Mouse (Mus musculus) stomach, embryonic 16.5 days (tissue): Measurements from ENCODE around the gene Dusp12. TPM values are rescaled to one million over a fixed set of nuclear protein-coding genes. Genes with fewer than 3 reads are reported as not detected.

Source experiments
- ATAC-seq: fragments of 200-750 bp; cut with Nextera tagmentation; 2 replicates; pipeline ENCODE4 v1.8.0; 2017; ENCODE audit warnings: moderate number of reproducible peaks, moderate TSS enrichment; ENCODE audit not compliant: insufficient read depth, low FRiP score
- H3K27ac ChIP-seq: fragments of 300-500 bp; sonication (generic); 2 replicates; pipeline ENCODE4 v1.5.1; 2014; ENCODE audit warnings: low read length
- H3K27me3 ChIP-seq: fragments of 300-500 bp; sonication (generic); 2 replicates; pipeline ENCODE4 v1.6.1; 2014; ENCODE audit warnings: low read length, control low read depth, mixed read lengths; ENCODE audit not compliant: control insufficient read depth, insufficient read depth
- H3K36me3 ChIP-seq: fragments of 300-500 bp; sonication (generic); 2 replicates; pipeline ENCODE4 v1.6.1; 2014; ENCODE audit warnings: low read length; ENCODE audit not compliant: control insufficient read depth, insufficient read depth
- H3K4me1 ChIP-seq: fragments of 300-500 bp; sonication (generic); 2 replicates; pipeline ENCODE4 v1.6.1; 2014; ENCODE audit warnings: low read length, control low read depth, mixed read lengths; ENCODE audit not compliant: control insufficient read depth, insufficient read depth
- H3K4me2 ChIP-seq: fragments of 300-500 bp; sonication (generic); 2 replicates; pipeline ENCODE4 v1.6.1; 2014; ENCODE audit warnings: low read depth, low read length, mixed read lengths
- H3K4me3 ChIP-seq: fragments of 300-500 bp; sonication (generic); replicated peaks from 2 replicates; pipeline ENCODE4 v1.5.1; 2014; ENCODE audit warnings: mild to moderate bottlenecking, low read length
- H3K9ac ChIP-seq: fragments of 300-500 bp; sonication (generic); 2 replicates; pipeline ENCODE4 v1.6.1; 2014; ENCODE audit warnings: low read length
- H3K9me3 ChIP-seq: fragments of 300-500 bp; sonication (generic); replicated peaks from 2 replicates; pipeline ENCODE4 v1.6.1; 2016; ENCODE audit warnings: low read length, control low read depth; ENCODE audit not compliant: control insufficient read depth
- WGBS: fragments of 180-500 bp; shearing (Covaris S2); extraction: QIAGEN DNeasy Blood & Tissue Kit; methylation state at CpG from one replicate; pipeline ENCODE4 v1.1.7; 2014; 5-methylcytosine and 5-hydroxymethylcytosine counted together
- polyA plus RNA-seq: library from polyadenylated mRNA; unstranded; fragments of >200 nt; fragmentation: Nextera tagmentation; extraction: Ambion mirVana; gene quantifications from 2 replicates; pipeline ENCODE4 v1.2.1, GENCODE M21; 2015

Gene Dusp12
- polyA plus RNA-seq, 1 experiment from 2014 or later = 38.3 TPM

DNA sequence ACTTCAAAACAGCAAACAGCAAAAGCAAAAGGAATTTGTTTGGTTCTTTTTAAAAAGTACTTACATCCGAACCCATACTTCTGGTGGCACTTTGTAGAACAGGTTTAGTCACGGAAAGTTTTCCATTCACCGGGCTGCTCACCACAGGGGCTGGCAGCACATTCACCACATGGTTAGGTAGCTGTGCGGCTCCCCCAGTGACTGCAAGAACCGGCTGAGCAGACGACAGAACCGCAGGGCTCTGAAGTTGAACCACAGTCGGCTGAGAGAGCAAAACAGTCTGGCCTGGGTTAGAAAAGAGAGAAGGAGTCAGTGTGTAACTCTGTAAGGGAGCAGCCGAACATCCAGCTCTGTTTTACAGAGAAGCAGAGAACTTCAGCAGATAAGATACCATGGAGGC is 50.6 kb downstream of the Dusp12 start:
- Histone ChIP-seq H3K9me3 (no peaks in the 10 kb centered on the region), H3K27me3 (no peaks in the 10 kb centered on the region), H3K4me1 (no peaks in the 10 kb centered on the region), H3K4me3 (no peak overlapping the region), H3K4me2 (no peak overlapping the region), H3K27ac (no peak overlapping the region), H3K9ac (no peak overlapping the region), H3K36me3 (no peaks in the 10 kb centered on the region)
- ATAC-seq = no peak
- WGBS = 83% methylated on average over 9 of the region's 9 CpGs

DNA sequence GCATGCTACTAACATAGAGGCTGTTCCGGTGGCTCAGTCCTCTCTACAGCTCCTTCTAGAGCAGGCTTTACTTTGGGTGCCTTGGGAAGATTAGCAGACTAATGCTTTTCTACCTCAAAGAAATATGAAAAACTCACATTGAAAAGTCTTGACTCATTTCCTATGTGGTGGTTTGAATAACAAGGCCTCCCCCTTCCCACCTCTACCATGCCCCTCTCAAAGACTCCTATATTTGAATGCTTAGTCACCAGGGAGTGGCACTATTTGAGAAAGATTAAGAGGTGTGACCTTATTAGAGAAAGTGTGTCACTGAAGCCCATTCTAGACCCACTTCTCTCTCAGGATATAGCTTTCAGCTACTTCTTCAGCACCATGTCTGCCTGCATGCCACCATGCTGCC is 55.6 kb downstream of the Dusp12 start:
- Histone ChIP-seq H3K4me1 (no peaks in the 10 kb centered on the region), H3K36me3 (no peaks in the 10 kb centered on the region), H3K4me3 (no peak overlapping the region), H3K27ac (no peak overlapping the region), H3K9me3 (no peaks in the 10 kb centered on the region), H3K9ac (no peak overlapping the region), H3K4me2 (no peak overlapping the region), H3K27me3 (no peaks in the 10 kb centered on the region)
- ATAC-seq = no peak
- 82% methylated on average over 1 of the region's 1 CpGs for WGBS

DNA sequence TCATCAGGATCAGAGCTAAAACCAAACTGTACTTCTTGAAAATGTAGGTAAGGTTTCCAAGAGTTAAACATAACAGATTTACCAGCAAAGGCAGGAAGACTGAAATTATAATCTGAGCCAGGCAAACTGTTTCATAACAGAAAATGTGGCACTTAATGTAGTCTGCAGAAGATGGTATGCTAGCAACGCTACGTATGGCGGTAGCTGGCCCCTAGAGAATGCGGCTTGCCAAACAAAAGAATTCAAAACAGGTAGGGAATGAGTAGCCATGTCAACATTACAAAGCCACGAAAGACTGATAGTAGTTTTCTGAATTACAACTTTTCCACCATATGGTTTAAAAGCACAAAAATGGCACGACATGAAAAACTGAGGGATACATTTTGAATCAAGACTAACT is 56.0 kb downstream of the Dusp12 start:
- Histone ChIP-seq H3K27ac (no peak overlapping the region), H3K4me3 (no peak overlapping the region), H3K9ac (no peak overlapping the region), H3K4me1 (no peaks in the 10 kb centered on the region), H3K36me3 (no peaks in the 10 kb centered on the region), H3K9me3 (no peaks in the 10 kb centered on the region), H3K4me2 (no peak overlapping the region), H3K27me3 (no peaks in the 10 kb centered on the region)
- WGBS = 80% methylated on average over 6 of the region's 6 CpGs
- ATAC-seq = no peak

Other genes starting within 250 kb of the Dusp12 start
- gene Olfml2b, start 241.0 kb downstream of the Dusp12 start, polyA plus RNA-seq = 49.2 and 58.5 TPM in 2 replicates
- gene Atf6, start 17.8 kb downstream of the Dusp12 start, polyA plus RNA-seq = 9.8 and 10.0 TPM in 2 replicates
- 1.4 and 1.8 TPM in 2 replicates for gene Gm26620, start 475 bp downstream of the Dusp12 start, polyA plus RNA-seq
- not detected in 2 replicates for gene Fcrlb, start 27.4 kb upstream of the Dusp12 start, polyA plus RNA-seq
- gene Fcrla, start 42.0 kb upstream of the Dusp12 start, polyA plus RNA-seq = 0.15 TPM in 1 of 2 replicates, not detected in the other
- gene Fcgr2b, start 91.0 kb upstream of the Dusp12 start, polyA plus RNA-seq = 3.4 TPM in 2 replicates
- 0.90 and 1.5 TPM in 2 replicates for gene Fcgr4, start 133.4 kb upstream of the Dusp12 start, polyA plus RNA-seq
- 17.7 and 20.2 TPM in 2 replicates for gene Fcgr3, start 179.4 kb upstream of the Dusp12 start, polyA plus RNA-seq
- gene Cfap126, start 228.4 kb upstream of the Dusp12 start, polyA plus RNA-seq = 2.1 and 3.1 TPM in 2 replicates